Mouse (Mus musculus): Measurements from ENCODE around the gene Kcnh5. TPM values are rescaled to one million over a fixed set of nuclear protein-coding genes. Genes with fewer than 3 reads are reported as not detected.

Gene Kcnh5
- polyA plus RNA-seq, 1 experiment from 2014 or later: 0.53 TPM

GRCm38 (mm10) chr12:74850323-74850722 is 326.8 kb downstream of the Kcnh5 start:
- Histone ChIP-seq H3K4me3 (ENCODE audit: low read depth, low read length) (no peak overlapping the region), H3K9me3 (ENCODE audit: control insufficient read depth, low read length) (no peaks in the 10 kb centered on the region), H3K9ac (ENCODE audit: low read length) (no peak overlapping the region), H3K4me1 (ENCODE audit: control insufficient read depth, insufficient read depth, low read length) (no peaks in the 10 kb centered on the region), H3K4me2 (ENCODE audit: low read depth) (no peak overlapping the region), H3K27ac (ENCODE audit: low read depth, low read length) (no peak overlapping the region), H3K36me3 (ENCODE audit: control insufficient read depth, insufficient read depth, low read length) (no peaks in the 10 kb centered on the region), H3K27me3 (ENCODE audit: control insufficient read depth, insufficient read depth, low read length) (no peaks in the 10 kb centered on the region)
- DNase-seq (ENCODE audit: low spot score): no peak
- ATAC-seq (ENCODE audit: insufficient read depth, low FRiP score, low TSS enrichment): no peak
- 51% methylated on average over 2 of the region's 2 CpGs for WGBS

- H3K9me3 ChIP-seq (ENCODE audit: control insufficient read depth, low read length): no peaks in the 10 kb centered on the region
- no peaks in the 10 kb centered on the region for H3K4me1 ChIP-seq (ENCODE audit: control insufficient read depth, insufficient read depth, low read length)
- WGBS: 96% methylated on average over 4 of the region's 4 CpGs
- H3K36me3 ChIP-seq (ENCODE audit: control insufficient read depth, insufficient read depth, low read length): no peaks in the 10 kb centered on the region
- H3K27me3 ChIP-seq (ENCODE audit: control insufficient read depth, insufficient read depth, low read length): no peaks in the 10 kb centered on the region
- H3K4me2 ChIP-seq (ENCODE audit: low read depth): no peak overlapping the region
- H3K9ac ChIP-seq (ENCODE audit: low read length): no peak overlapping the region
- H3K4me3 ChIP-seq (ENCODE audit: low read depth, low read length): no peak overlapping the region
- DNase-seq (ENCODE audit: low spot score) (no peak), ATAC-seq (ENCODE audit: insufficient read depth, low FRiP score, low TSS enrichment) (no peak)
- no peak overlapping the region for H3K27ac ChIP-seq (ENCODE audit: low read depth, low read length)
These were observed 327.2 kb downstream of the Kcnh5 start for GRCm38 (mm10) chr12:74849912-74850311.

- Histone ChIP-seq H3K9ac (ENCODE audit: low read length) (no peak overlapping the region), H3K4me1 (ENCODE audit: control insufficient read depth, insufficient read depth, low read length) (no peaks in the 10 kb centered on the region), H3K9me3 (ENCODE audit: control insufficient read depth, low read length) (no peaks in the 10 kb centered on the region), H3K36me3 (ENCODE audit: control insufficient read depth, insufficient read depth, low read length) (no peaks in the 10 kb centered on the region), H3K27ac (ENCODE audit: low read depth, low read length) (no peak overlapping the region), H3K4me2 (ENCODE audit: low read depth) (no peak overlapping the region), H3K4me3 (ENCODE audit: low read depth, low read length) (no peak overlapping the region), H3K27me3 (ENCODE audit: control insufficient read depth, insufficient read depth, low read length) (no peaks in the 10 kb centered on the region)
- WGBS: 83% methylated on average over 12 of the region's 12 CpGs
- ATAC-seq (ENCODE audit: insufficient read depth, low FRiP score, low TSS enrichment): no peak
- DNase-seq (ENCODE audit: low spot score): no peak
These were observed 328.4 kb downstream of the Kcnh5 start for GRCm38 (mm10) chr12:74848611-74849347.

Other genes starting within 250 kb of the Kcnh5 start
- gene Rhoj, start 131.0 kb upstream of the Kcnh5 start, polyA plus RNA-seq (2014; fragmentation: Nextera tagmentation; extraction: Ambion mirVana): 32.0 and 37.5 TPM in 2 replicates
- gene Gphb5, start 239.4 kb upstream of the Kcnh5 start, polyA plus RNA-seq (2014; fragmentation: Nextera tagmentation; extraction: Ambion mirVana): not detected in 2 replicates

All from neural tube, embryonic 11.5 days (tissue).